Mouse (Mus musculus) naive thymus-derived CD4-positive, alpha-beta T cell, adult 2 months (primary cell): ENCODE measurements around the gene Ndufaf5.
"Not testable (repeated sequence)": the region's sequence is repeated elsewhere in the genome, so short reads cannot be mapped to it uniquely, and the experiment has no call there.

Experiments
- DNase-seq: peaks from one replicate; pipeline ENCODE4 v3.0.0-alpha.2; 2011; ENCODE audit warnings: low read depth

The Ndufaf5 gene

DNA sequence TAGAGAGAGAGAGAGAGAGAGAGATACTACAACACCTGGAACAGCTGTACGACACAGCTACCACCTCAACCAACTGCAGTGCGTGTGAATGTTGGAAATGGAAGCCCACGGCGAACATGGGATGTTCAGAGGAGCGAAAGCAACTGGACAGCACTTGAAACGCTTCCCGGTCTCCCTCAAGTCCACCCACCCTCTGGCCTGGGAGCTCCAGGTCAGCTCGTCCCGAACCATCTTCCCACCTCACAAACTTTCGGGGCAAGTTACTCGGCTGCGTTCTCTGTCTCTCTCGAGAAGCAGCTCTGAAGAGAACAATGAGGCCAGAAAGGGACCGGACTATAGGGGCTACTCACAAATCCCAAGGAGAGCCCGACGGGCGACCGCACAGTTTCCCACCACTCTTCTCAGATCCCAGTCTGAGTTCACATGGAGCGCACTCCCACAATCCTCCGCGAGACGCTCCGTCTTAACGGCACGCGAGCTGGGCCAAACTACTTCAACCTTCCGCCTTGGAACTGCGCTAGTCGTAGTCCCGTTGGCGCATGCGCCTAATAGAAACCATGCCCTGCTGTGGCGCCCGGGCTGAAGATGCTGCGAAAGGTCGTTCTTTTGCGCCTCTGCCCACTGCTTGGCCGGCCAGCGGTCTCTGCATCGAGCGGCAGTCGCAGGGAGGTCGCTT lies at the start of gene Ndufaf5, which contains the start of gene Esf1:
Ndufaf5 (plus strand) TSS at position 523 of the 676 bp plus-strand sequence.
Esf1 (minus strand) TSS at position 438 of the 676 bp plus-strand sequence.
- DNase-seq, result peak; percentile 95

DNA sequence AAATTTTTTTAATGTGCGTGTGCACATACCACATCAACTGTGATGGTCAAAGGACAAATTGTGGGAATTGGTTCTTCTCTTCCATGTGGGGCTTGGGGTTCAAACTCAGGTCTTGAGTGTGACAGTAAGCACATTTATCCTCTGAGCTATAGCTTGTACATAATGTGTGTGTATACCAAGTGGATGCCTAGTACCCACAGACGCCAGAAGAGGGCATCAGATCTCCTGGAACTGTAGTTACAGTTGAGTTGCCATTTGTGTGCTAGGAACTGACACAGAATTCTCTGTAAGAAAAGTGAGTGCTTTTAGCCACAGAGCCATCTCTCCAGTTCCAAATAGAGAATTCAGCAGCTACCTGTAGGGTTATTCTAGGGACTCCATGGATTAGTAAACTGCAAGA lies 44.9 kb upstream of the Ndufaf5 start:
- peak; percentile 9 for DNase-seq

DNA sequence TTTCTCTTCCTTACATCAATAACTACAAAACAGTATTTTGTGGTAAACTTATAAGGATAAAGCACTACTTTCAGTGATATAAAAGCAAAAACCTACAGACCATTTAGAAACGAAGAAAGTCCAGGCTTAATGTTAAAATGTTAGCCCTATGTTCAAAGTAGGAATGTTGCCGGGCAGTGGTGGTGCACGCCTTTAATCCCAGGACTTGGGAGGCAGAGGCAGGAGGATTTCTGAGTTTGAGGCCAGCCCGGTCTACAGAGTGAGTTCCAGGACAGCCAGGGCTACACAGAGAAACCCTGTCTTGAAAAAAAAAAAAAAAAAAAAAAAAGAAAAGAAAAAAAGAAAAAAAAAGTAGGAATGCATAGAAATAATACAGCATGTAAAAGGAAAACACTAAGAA lies 18.7 kb upstream of the Ndufaf5 start, which contains the start of gene Gm17374:
Gm17374 (plus strand) TSS at position 301 of the 400 bp plus-strand sequence.
- DNase-seq, result not testable (repeated sequence)

DNA sequence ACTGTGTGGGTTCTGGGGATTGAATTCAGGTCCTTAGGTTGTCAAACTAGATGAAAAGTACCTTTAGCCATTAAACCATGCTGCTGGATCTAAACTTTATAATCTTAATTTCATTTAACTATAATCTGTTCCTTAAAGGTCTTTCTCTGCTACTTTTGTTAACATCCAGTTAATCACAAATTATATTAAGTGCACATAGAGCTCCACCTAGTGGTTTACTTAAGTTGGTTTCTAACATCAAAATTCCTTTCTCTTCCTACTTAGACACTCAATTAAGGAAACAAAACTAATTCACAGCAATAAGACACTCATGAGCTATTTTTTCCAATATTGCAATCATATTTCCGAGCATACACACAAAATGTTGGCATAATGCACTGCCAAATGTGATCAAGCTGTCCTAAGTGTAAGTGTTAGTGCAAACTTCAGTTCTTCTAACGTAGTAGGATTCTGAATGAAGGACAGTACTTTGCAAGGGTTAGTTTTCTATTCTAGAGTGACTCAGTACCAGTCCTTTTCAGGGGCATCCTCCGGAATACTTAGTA lies 11.2 kb upstream of the Ndufaf5 start:
- peak; percentile 64 for DNase-seq

DNA sequence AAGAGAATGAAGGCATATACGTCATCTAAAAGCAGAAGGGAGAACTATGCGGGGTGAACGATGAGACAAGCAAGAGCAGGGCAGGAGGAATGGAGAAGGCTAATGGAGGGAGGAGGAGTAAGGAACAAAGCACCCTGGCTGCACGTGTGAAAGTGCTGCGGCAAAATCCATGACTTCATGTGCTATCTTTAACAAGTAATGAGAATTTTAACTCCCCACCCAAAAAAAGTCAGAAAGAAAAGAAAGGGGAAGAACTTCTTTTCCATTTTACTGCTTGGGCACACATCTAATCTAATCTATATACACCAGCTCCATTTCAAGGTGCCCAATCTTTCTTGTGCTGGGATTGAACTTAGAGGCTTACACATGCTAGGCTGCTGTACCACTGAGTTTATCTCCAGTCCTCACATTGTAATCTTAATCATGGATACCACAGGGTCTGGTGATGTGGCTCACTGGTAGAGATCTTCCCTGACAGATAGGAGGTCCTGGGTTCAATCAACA lies 7.0 kb upstream of the Ndufaf5 start:
- DNase-seq, result no peak

DNA sequence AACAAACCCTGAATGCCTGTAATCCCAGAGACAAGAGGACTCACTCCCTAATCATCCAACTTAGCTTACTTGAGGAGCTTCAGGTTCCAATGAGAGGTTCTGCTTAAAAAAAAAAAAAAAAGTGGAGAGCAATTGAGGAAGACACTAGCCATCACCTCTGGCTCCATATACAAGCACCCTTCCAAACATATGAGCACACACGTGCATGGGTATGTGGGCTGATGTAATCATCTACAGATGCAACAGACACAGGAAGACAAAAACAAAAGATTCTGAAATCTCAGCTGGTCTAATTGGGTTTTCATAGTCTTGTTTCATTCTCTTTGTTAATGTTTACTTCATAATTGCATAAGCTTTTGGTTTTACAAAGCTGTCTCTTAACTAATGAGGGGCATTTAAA lies 1.4 kb upstream of the Ndufaf5 start:
- DNase-seq, result no peak

DNA sequence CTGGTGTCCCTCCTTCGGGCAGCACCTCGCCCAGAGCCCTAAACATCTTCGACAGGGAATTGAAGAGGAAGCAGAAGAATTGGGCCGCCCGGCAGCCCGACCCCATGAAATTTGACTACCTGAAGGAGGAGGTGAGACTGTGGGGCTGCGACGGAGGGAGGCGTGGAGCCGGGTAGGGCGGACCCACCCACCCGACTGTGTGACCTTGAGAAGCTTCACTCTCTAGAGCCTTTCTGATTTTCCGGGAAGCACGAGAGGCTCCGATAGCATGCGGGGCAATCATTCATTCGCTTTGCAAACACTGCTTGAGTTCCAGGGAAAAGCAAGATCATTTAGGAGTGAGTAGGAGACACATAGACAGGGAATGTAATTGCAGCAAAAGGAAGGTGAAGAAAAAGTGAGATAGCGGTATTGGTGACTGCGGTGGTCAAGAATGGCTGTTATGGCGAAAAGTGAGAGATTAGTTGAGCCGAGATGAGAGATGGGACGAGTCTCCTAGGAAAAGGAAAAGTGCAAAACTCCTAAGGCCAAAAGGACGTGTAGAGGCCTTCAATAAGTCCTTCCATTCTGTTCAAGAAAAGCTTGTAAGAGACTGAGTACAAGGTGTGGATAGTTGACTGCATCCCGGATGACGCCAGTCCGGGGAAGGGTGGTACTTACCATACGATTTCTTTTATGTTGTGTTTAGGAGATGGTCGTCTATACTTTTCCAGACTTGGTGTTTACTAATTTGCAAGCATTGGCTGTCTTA lies 529 bp downstream of the Ndufaf5 start:
- peak; percentile 18 for DNase-seq

DNA sequence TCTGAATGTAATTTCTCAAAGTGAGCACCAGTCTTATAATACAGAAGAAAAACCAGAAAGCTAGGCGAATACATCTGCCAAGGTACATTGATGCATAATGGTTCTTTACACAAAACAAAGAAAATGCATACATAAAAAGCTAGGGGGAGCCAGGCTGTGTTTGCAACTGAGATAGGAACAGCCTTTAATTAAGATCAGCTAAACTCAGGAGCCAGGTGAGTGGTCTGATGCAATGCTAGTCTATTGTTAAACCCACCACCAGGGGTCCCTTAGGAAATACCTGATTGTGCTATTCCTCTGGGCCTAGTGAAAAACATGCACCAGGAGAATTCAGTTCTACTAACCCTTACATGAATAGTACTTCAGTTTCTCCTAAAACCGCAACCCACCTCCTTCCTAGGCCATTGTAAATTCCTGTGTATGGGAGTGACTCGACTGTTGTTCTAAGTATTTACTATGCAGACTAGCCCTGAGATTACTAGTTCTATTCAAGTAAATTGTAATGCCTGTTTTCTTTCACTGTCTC lies 15.3 kb downstream of the Ndufaf5 start:
- DNase-seq, result not testable (repeated sequence)

DNA sequence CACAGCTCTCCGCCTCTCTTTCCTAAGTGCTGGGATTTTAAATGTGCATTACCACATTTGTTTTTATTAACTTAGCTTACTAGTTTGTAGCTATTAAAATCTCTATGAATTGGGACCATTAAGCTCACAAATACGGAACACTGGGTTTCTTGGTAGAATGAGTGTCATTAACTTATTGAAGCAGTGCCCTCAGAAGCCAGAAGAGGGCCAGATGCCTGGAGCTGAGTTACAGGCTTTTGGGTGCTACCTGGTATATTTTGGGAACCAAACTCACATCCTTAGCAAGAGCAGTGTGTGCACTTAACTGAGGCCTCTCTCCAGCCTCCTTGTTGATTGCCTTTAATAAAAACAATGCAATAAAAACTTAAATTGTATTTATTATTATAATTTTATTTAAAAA lies 30.3 kb downstream of the Ndufaf5 start:
- no peak for DNase-seq

DNA sequence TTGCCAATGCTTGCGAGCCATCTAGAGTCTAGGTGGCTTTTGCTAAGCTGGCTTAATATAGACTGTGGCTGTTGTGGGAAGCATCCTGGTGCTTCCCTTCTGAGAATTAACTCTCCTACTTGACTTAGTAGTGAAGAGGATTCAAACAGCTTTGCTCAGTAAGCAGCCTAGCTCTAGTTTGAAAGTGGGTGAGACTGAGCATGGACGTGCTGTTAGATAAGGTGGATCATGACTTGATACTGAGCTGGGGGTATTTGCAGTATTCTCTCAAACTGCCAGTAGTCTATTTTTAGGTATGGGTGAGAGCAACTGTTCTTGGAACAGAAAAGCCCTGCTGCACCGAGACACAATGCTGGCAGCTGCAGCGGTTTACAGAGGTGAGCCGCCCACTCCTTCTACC lies 32.1 kb downstream of the Ndufaf5 start:
- DNase-seq, result no peak

DNA sequence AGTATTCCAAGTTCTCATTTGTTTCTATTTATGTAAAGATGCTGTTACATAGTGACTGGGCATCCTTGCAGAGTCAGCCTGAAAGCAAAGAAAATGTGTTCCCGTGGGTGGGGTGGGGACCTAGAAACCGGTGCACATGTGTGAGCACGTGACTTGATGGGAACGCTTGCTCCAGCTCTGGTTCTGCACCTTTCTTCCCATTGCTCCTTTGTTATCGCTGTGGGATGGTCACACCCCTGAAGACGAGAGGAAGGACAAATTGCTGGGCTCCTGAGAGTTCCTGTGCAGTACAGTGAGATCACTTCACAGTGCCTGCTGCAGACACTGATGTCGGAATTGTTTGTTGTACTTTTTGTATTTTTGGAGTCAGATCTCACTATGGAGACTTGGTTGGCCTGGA lies 33.3 kb downstream of the Ndufaf5 start:
- no peak for DNase-seq

DNA sequence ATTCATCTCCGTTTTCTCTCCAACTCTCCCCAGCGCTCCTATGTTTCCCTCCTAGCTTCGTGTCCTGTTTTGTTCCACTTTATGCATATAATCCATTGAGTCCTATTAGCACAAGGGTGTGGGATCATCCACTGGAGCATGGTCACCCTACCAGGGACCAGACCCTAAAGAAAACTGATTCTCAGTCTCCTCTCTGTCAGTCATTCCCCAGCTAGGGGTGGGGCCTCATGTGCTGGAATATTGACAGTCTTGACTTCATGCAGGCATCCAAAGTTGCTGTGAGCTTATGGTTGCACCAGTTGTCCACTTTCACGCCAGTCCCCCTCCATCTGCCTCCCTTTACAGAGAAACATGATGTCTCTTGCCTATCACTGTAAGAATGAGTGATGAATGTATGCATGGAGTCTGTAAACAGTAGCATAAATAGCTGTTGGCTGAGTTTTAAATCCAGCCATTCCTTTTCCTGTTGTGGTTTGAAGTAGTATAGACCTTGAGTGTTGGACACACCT lies 44.1 kb downstream of the Ndufaf5 start:
- DNase-seq, result no peak

DNA sequence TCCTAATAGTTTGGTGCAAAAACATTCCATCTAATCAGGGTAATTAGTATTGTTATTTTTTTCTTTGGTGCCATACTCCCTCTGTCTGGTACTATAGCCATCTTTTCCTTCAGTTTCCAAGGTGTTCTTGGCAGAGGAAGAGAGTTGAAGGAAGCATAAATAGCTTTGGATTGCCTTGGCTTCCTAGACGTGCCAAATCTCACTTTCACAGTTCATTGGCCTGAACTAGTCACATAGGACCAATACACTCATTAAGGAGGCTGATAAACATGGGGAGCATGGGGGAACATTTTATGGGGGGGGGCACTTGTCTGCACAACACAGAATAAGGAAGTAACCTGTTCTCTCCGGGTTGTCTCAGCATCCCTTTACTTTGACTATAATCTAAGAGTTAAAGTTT lies 45.0 kb downstream of the Ndufaf5 start:
- DNase-seq, result no peak

DNA sequence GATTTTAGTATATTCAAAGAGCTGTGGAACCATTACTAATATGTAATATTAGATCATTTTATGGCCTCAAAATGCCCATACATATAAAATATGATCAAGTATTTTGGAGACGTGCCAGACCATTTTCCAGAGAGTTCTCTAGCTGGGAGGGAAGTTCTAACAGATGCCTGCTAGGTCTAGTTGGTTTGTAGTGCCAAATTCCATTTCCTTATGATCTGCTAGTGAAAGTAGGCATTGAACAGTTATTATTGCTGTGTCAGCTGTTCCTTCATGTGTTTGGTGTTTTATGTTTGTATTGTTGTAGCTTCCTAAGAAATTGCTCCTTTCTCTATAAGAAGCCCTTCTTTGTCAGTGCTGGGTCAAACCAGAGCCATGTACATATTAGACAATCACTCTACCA lies 45.5 kb downstream of the Ndufaf5 start:
- DNase-seq, result no peak

DNA sequence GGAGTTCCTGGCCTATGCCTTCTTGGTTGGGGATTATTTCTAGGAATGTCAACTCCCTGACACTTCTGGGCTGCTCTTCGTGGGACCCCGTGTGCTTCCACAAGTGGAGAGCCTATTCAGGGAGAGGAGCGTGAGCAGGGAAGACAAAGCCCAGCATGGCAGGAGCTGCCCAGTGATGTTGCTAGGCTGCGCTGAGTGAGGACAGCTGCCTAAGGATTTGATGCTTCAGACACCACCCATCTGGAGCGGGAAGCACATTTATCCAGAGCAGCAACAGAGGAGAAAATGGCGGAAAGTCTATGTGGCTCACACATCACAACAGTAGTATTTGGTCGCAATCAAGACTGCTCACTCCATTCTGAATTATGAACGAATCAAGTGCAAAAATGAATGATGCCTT lies 49.9 kb downstream of the Ndufaf5 start:
- no peak for DNase-seq

DNA sequence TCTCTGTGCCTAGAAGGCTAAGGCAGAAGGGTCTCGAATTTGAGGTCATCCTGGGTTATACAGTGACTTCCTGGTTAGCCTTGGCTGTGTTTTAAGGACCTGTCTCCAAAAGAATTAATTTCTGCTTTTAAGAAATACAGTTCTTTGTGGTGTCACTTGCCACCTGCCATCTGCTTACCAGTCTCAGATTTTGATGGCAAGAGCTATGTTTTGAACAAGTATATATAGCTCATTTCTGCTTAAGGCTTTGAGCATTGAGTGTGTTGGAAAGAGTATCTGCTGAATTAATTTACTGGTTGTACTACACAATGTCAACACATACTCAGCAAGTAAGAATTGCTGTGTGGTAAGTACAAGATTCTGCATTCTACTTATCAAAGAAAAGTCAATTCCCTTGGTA lies 59.8 kb downstream of the Ndufaf5 start:
- DNase-seq, result no peak

DNA sequence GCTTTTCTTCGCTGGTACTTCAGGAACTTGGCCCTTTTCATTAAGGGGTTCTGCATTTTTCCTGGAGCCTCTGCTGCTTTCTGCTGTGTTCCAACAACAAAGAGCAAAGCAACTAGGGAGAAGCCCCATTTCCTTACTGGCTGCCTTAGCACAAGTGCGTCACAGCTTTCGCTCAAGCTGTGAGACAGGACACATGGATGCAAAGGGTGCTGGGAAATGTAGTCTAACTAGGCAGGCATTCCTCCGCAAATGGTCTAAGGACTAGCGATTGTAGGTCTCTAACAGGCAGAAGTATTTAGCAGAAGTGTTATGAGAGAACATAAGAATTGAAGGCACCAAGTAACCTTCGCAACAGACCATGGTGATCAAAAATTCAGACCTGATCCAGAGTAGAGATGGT lies 66.8 kb downstream of the Ndufaf5 start:
- DNase-seq, result no peak

DNA sequence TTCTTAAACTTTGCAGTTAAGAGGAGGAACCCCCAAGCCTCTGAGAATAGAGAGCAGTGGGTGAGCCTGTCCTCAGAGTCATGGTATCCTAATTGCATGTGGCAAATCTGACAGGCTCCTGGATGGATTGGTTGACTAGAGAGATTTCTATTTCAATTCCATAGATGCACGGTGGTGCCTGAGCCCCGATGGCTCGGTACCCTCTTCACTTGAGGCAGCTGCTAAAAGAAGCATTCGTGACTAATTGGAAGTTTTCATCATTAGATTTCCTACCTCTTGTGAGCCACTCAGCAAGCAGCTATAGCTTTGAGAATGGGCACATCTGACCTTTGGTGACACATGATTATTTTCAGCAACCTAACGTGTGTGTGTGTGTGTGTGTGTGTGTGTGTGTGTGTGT lies 71.9 kb downstream of the Ndufaf5 start:
- DNase-seq, result no peak

DNA sequence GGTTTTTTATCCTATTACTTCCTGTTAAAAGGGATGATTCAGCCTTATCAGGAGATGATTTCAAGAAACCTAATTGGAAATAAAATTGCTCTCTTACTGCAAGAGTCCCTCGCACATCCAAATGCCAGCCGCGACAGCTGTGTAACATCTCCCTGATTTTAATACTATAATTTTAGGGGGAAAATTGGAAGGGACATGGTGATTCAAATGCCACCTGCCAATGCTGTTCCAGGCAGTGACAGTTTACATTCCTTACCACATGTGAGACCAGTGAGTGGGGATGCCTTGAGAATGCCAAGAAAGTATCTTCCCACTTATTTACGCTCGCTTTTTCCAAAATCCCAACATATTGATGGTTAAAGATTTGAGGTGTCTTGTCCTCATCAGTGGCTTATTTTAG lies 72.7 kb downstream of the Ndufaf5 start:
- no peak for DNase-seq
